Mouse (Mus musculus) heart, embryonic 14.5 days (tissue): ENCODE data around the gene Pafah1b1. TPM values are rescaled to one million over a fixed set of nuclear protein-coding genes. Genes with fewer than 3 reads are reported as not detected.

ENCODE experiments used
- ATAC-seq: fragments of 200-750 bp; cut with Nextera tagmentation; 2 replicates; pipeline ENCODE4 v1.8.0; 2017; ENCODE audit warnings: low read depth, moderate TSS enrichment; ENCODE audit not compliant: insufficient number of reproducible peaks, insufficient read depth, low FRiP score
- H3K27ac ChIP-seq, 2 experiments: fragments of 200-500 bp in 1 of 2; fragments of 300-500 bp in 1 of 2; sonication (generic) in 1 of 2; replicated peaks in 1 of 2; 2 replicates each; pipeline ENCODE4 v1.5.1; 2012 to 2014; ENCODE audit warnings: low read depth in 2 of 2, low read length in 2 of 2, control low read depth in 1 of 2, mild to moderate bottlenecking in 1 of 2, mixed read lengths in 1 of 2; ENCODE audit not compliant: control insufficient read depth in 1 of 2, insufficient read depth in 1 of 2
- H3K27me3 ChIP-seq: fragments of 300-500 bp; sonication (generic); 2 replicates; pipeline ENCODE4 v1.6.1; 2014; ENCODE audit warnings: mild to moderate bottlenecking, low read length, control low read depth; ENCODE audit not compliant: control insufficient read depth, insufficient read depth
- H3K36me3 ChIP-seq: fragments of 300-500 bp; sonication (generic); 2 replicates; pipeline ENCODE4 v1.6.1; 2014; ENCODE audit warnings: mild to moderate bottlenecking, control low read depth, low read length, mixed read lengths; ENCODE audit not compliant: control insufficient read depth, insufficient read depth
- H3K4me1 ChIP-seq, 2 experiments: fragments of 200-500 bp in 1 of 2; fragments of 300-500 bp in 1 of 2; sonication (generic) in 1 of 2; 2 replicates each; pipeline ENCODE4 v1.6.1; 2012 to 2014; ENCODE audit warnings: low read length in 2 of 2, control low read depth in 1 of 2, mixed read lengths in 1 of 2; ENCODE audit not compliant: control insufficient read depth in 2 of 2, insufficient read depth in 2 of 2
- H3K4me2 ChIP-seq: fragments of 300-500 bp; sonication (generic); 2 replicates; pipeline ENCODE4 v1.6.1; 2014; ENCODE audit warnings: mild to moderate bottlenecking, low read length
- H3K4me3 ChIP-seq, 2 experiments: fragments of 200-500 bp in 1 of 2; fragments of 300-500 bp in 1 of 2; sonication (generic) in 1 of 2; 2 replicates each; pipeline ENCODE4 v1.5.1; 2012 to 2014; ENCODE audit warnings: low read length in 2 of 2, mild to moderate bottlenecking in 2 of 2, control low read depth in 1 of 2, low read depth in 1 of 2, moderate library complexity in 1 of 2; ENCODE audit not compliant: control insufficient read depth in 1 of 2, insufficient read depth in 1 of 2
- H3K9ac ChIP-seq: fragments of 300-500 bp; sonication (generic); 2 replicates; pipeline ENCODE4 v1.6.1; 2014; ENCODE audit warnings: mild to moderate bottlenecking, low read length
- H3K9me3 ChIP-seq: fragments of 300-500 bp; sonication (generic); 2 replicates; pipeline ENCODE4 v1.6.1; 2016; ENCODE audit warnings: low read length, control low read depth; ENCODE audit not compliant: control insufficient read depth
- WGBS: fragments of 180-500 bp; shearing (Covaris S2); extraction: QIAGEN DNeasy Blood & Tissue Kit; methylation state at CpG from one replicate; pipeline ENCODE4 v1.1.7; 2014; 5-methylcytosine and 5-hydroxymethylcytosine counted together
- polyA plus RNA-seq: library from polyadenylated mRNA; unstranded; fragments of >200 nt; fragmentation: Nextera tagmentation; extraction: Ambion mirVana; gene quantifications from 2 replicates; pipeline ENCODE4 v1.2.1, GENCODE M21; 2014

The Pafah1b1 gene
- polyA plus RNA-seq, 1 experiment from 2014 or later = 71.4 TPM

GRCm38 (mm10) chr11:74767469-74767868 is 43.0 kb upstream of the Pafah1b1 start:
- Histone ChIP-seq H3K27me3 (no peaks in the 10 kb centered on the region), H3K4me2 (no peak overlapping the region), H3K9me3 (no peaks in the 10 kb centered on the region), H3K4me3 (no peak overlapping the region), H3K9ac (no peak overlapping the region), H3K36me3 (no peaks in the 10 kb centered on the region), H3K27ac (peak overlapping the region; percentile 35 to 61; a peak in 2 of 4 replicates), H3K4me1 (peaks cover 0 to 12% of the 10 kb centered on the region in 2 experiments; a peak in 2 of 4 replicates)
- WGBS = 58% methylated on average over 4 of the region's 4 CpGs
- no peak for ATAC-seq

- WGBS = 76% methylated on average over 10 of the region's 10 CpGs
- Histone ChIP-seq H3K4me1 (no peaks in the 10 kb centered on the region; a peak in 1 of 4 replicates), H3K27ac (no peak overlapping the region), H3K4me2 (no peak overlapping the region), H3K4me3 (no peak overlapping the region), H3K9ac (no peak overlapping the region), H3K9me3 (no peaks in the 10 kb centered on the region), H3K27me3 (no peaks in the 10 kb centered on the region), H3K36me3 (no peaks in the 10 kb centered on the region)
- no peak for ATAC-seq
These were observed 39.6 kb upstream of the Pafah1b1 start for GRCm38 (mm10) chr11:74763960-74764625.

- Histone ChIP-seq H3K4me2 (no peak overlapping the region), H3K4me1 (peaks cover 8% of the 10 kb centered on the region in 2 experiments), H3K9me3 (no peaks in the 10 kb centered on the region), H3K4me3 (no peak overlapping the region), H3K27me3 (no peaks in the 10 kb centered on the region), H3K36me3 (no peaks in the 10 kb centered on the region), H3K27ac (no peak overlapping the region), H3K9ac (no peak overlapping the region)
- 68% methylated on average over 12 of the region's 12 CpGs for WGBS
- no peak for ATAC-seq
These were observed 36.7 kb upstream of the Pafah1b1 start for GRCm38 (mm10) chr11:74761011-74761705.

GRCm38 (mm10) chr11:74756631-74757030 is 32.2 kb upstream of the Pafah1b1 start:
- no peak overlapping the region for H3K4me3 ChIP-seq
- H3K4me2 ChIP-seq = no peak overlapping the region
- ATAC-seq = no peak
- no peaks in the 10 kb centered on the region for H3K9me3 ChIP-seq
- H3K4me1 ChIP-seq = peaks cover 8% of the 10 kb centered on the region in 2 experiments
- peak overlapping the region; percentile 57 to 71 for H3K27ac ChIP-seq
- H3K9ac ChIP-seq = no peak overlapping the region
- H3K36me3 ChIP-seq = no peaks in the 10 kb centered on the region
- 16% methylated on average over 2 of the region's 2 CpGs for WGBS
- no peaks in the 10 kb centered on the region for H3K27me3 ChIP-seq

GRCm38 (mm10) chr11:74751352-74752066 is 27.0 kb upstream of the Pafah1b1 start:
- ATAC-seq = no peak
- Histone ChIP-seq H3K9me3 (no peaks in the 10 kb centered on the region), H3K9ac (no peak overlapping the region), H3K4me1 (peaks cover 21 to 28% of the 10 kb centered on the region in 2 experiments), H3K4me2 (no peak overlapping the region), H3K27ac (no peak overlapping the region), H3K4me3 (no peak overlapping the region), H3K27me3 (no peaks in the 10 kb centered on the region), H3K36me3 (no peaks in the 10 kb centered on the region)
- WGBS = 70% methylated on average over 9 of the region's 9 CpGs

GRCm38 (mm10) chr11:74750662-74751351 is 26.3 kb upstream of the Pafah1b1 start:
- H3K27me3 ChIP-seq = no peaks in the 10 kb centered on the region
- WGBS = 66% methylated on average over 7 of the region's 7 CpGs
- no peak overlapping the region for H3K4me3 ChIP-seq
- H3K4me1 ChIP-seq = peaks cover 18 to 25% of the 10 kb centered on the region in 2 experiments
- no peak overlapping the region for H3K9ac ChIP-seq
- ATAC-seq = no peak
- no peaks in the 10 kb centered on the region for H3K36me3 ChIP-seq
- H3K4me2 ChIP-seq = no peak overlapping the region
- H3K27ac ChIP-seq = no peak overlapping the region
- no peaks in the 10 kb centered on the region for H3K9me3 ChIP-seq

- no peak for ATAC-seq
- Histone ChIP-seq H3K9ac (no peak overlapping the region), H3K4me3 (no peak overlapping the region), H3K27ac (peak overlapping the region; percentile 58 to 86), H3K36me3 (no peaks in the 10 kb centered on the region), H3K9me3 (no peaks in the 10 kb centered on the region), H3K27me3 (no peaks in the 10 kb centered on the region), H3K4me2 (no peak overlapping the region), H3K4me1 (peaks cover 18 to 25% of the 10 kb centered on the region in 2 experiments)
- 82% methylated on average over 13 of the region's 13 CpGs for WGBS
These were observed 24.8 kb upstream of the Pafah1b1 start for GRCm38 (mm10) chr11:74749241-74749640.
